Mouse (Mus musculus): ENCODE measurements around the gene Tnfrsf21.

GRCm38 (mm10) chr17:43072787-43073148 lies 56.4 kb downstream of the Tnfrsf21 start:
- no peak for TF ChIP-seq POLR2A (IDR thresholded peaks at IDR 0.05; ENCODE audit: borderline replicate concordance, low read depth, low read length)
- no peak for TF ChIP-seq CTCF (IDR thresholded peaks at IDR 0.05; ENCODE audit: low read depth, low read length)

Data from bone marrow macrophage, adult 2 months (primary cell).